Mouse (Mus musculus) cerebellum, adult 18-20 months (tissue): ENCODE data around the gene Dis3l2.

Source experiments
- DNase-seq, 2 experiments: peaks; one replicate each; pipeline ENCODE4 v3.0.0; 2021

The Dis3l2 gene

GRCm38 (mm10) chr1:86736414-86736813 is 32.8 kb downstream of the Dis3l2 start:
- DNase-seq, result no peak

DNA sequence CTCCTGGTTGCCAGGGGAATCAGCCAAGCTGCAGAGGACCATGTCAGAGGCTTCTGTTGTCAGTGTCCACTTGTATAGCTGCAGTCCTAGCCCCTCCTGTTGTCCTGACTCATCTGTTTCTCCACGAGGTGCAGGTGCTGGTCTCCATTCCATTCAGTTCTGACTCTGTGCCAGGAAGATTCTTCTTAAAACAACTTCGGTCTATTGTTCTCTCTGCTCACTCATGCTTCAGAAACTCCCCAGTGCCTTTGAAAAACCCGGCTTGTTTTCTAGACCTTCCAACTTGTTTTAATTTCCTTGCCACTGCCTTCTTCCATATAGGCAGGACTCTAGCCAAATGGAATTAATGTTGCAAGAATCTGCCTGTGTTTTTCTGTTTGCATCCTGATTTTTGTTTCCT is 39.3 kb downstream of the Dis3l2 start:
- DNase-seq, result no peak

GRCm38 (mm10) chr1:86747034-86747433 is 43.4 kb downstream of the Dis3l2 start:
- DNase-seq, result no peak

- no peak for DNase-seq
Measured at GRCm38 (mm10) chr1:86750094-86750493, 46.5 kb downstream of the Dis3l2 start.

DNA sequence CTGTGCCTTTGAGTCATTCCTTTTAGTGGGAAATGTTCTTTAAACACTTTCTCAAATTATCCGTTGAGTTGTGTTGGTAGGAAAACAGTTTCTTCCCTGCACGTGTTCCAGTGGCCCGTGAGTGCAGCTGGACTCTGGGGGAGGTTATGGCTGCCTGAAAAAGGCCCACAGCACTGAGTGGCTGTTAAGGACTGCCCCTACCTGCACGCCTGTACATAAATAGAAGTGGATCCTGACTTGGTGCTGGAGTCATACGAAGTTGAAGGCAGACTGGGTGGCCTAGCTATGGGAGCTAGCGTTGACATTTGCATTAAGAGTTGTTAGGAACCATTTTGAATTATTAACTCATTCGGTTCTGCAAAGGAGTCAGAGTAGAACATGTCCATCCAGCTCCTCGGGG is 49.8 kb downstream of the Dis3l2 start:
- DNase-seq, result no peak

DNA sequence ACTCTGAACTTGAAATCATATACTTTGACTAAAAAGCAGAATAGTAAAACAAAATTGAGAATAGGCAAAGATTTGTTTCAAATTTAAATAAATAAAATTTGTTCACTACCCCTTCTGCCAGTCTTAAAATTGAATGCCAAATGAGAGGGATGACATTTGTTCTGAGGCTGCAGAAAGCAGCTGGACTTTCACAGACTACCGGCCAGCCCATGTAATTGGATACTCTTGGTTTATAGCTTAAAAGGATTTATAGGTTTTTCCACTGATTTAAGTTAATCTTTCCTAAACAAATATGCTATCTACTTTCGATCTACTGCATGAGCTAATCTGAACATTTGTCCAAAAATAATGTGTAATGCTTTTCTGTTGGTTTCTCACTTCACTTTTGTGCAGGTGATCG is 50.7 kb downstream of the Dis3l2 start:
- DNase-seq, result no peak

GRCm38 (mm10) chr1:86758091-86758490 is 54.5 kb downstream of the Dis3l2 start:
- no peak for DNase-seq

- no peak for DNase-seq
Measured at GRCm38 (mm10) chr1:86762161-86762560, 58.6 kb downstream of the Dis3l2 start.

- DNase-seq, result no peak
Measured at GRCm38 (mm10) chr1:86801241-86801640, 97.6 kb downstream of the Dis3l2 start.

- DNase-seq, result no peak
Measured at GRCm38 (mm10) chr1:86811756-86812155, 108.1 kb downstream of the Dis3l2 start.

DNA sequence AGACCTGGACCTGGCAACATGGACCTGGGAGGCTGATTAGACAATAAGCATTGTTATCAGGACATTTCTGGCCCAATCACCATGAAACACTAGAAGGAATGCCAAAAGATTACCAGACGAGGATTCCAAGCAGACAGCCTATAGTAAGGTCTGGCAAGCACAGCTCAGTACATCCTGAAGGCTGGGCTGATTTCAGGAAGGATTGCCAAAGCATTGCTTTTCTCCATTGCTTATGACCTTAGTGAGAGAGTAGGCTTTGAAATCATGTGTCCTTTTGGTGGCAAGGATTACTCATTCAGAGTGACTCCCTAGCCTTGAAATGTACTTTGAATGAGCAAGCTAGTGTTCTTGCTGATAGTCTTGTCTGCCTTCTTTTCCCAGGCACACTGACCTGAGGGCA is 118.7 kb downstream of the Dis3l2 start:
- DNase-seq, result no peak

- no peak for DNase-seq
Measured at GRCm38 (mm10) chr1:86834351-86834987, 130.9 kb downstream of the Dis3l2 start.

DNA sequence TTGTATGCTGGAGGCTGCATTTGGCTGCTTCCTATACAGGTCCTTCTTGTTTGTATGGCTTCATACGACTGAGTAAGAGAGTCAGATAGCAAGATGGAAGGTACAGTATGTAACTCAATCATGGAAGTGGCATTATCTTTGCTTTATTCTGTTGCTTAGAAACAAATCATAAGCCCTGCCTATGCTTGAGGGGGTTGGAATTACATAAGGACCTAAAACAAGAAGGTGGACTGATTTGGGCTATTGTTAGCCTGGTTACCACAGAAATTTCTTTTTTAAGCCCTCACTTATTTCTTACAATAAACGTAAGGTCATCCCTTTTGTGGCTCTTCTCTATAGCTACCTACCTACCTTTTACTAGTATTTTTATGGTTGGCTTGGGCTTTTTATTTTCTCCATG is 131.4 kb downstream of the Dis3l2 start:
- DNase-seq, result no peak

DNA sequence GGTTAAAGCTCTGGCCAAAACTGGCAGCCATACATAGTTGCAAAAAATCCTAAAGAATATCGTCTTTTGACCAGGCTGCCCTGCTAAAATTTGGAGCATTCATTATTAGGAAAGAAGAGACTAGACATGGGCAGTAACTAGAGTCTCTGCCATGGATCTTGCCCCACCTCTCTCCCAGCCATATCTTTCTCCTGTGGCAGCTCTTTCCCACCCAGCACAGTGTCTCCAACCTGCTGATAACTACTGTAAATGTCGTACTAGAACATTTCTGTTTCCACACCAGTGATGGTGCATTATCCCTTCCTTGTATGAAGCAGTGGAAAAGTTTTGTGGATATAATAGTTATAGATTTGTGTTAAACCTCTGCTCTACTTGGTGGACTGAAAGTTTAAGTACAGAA is 147.1 kb downstream of the Dis3l2 start:
- no peak for DNase-seq

- DNase-seq, result no peak
Measured at GRCm38 (mm10) chr1:86858876-86859275, 155.3 kb downstream of the Dis3l2 start.

GRCm38 (mm10) chr1:86859371-86859770 is 155.8 kb downstream of the Dis3l2 start:
- DNase-seq, result no peak

GRCm38 (mm10) chr1:86873745-86874144 is 170.1 kb downstream of the Dis3l2 start:
- no peak for DNase-seq

DNA sequence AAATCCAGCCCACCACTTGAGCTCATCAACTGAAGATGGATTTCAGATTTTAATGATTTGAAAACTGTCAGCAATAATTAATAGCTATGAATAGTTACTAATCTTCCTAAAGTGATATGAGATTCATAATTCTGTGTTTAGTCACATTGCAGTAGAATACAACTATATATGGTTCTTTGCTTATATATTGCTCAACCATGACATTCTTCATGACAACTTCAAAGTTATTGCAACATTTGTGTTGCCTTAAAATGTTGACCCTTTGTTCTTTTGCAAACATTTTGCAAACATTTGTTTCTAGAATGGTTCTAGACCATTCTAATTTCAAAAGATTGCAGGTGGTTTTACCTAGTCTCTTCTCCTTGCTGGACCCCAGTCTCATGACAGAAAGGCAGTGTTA is 175.1 kb downstream of the Dis3l2 start:
- DNase-seq, result no peak

- no peak for DNase-seq
Measured at GRCm38 (mm10) chr1:86879547-86879946, 175.9 kb downstream of the Dis3l2 start.

DNA sequence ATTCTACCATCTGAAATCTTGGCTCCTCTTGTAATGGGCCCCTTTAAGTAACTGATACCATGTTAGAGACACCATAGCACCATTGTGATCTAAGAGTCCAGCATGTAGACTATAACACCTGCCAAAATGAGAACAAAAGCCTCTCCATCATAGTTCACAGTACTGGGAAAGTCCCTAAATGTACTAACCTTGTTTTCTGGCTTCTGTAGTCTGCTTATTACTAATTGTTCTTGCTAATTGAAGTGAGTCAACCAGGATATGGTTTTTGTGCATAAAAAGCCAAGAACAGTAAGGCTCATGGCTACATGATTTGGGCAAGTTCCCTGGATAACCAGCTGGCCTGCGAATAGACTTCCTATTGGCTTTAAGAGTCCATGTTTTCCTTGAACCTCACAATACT is 183.5 kb downstream of the Dis3l2 start:
- no peak for DNase-seq

- no peak for DNase-seq
Measured at GRCm38 (mm10) chr1:86912481-86912880, 208.9 kb downstream of the Dis3l2 start.

DNA sequence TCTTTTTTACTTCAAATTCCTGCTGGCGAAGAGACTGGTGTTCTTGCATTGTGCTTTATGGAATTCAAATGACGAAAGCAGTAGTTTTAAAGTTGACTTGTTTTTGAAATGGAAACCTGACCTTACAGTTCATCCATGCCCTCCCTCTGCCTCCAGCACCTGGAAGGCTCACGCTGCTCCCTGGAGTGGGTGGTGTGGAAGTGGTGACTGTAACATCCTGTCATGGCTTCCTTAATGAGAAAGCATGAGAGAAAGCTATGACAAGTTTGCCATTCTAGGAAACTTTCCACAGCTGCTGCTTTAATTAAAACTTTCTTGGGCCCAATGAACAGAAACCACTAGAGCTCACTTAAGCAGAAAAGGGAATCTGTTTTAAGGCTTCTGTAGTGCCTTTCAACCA is 210.3 kb downstream of the Dis3l2 start:
- no peak for DNase-seq

- no peak for DNase-seq
Measured at GRCm38 (mm10) chr1:86914697-86915096, 211.1 kb downstream of the Dis3l2 start.

DNA sequence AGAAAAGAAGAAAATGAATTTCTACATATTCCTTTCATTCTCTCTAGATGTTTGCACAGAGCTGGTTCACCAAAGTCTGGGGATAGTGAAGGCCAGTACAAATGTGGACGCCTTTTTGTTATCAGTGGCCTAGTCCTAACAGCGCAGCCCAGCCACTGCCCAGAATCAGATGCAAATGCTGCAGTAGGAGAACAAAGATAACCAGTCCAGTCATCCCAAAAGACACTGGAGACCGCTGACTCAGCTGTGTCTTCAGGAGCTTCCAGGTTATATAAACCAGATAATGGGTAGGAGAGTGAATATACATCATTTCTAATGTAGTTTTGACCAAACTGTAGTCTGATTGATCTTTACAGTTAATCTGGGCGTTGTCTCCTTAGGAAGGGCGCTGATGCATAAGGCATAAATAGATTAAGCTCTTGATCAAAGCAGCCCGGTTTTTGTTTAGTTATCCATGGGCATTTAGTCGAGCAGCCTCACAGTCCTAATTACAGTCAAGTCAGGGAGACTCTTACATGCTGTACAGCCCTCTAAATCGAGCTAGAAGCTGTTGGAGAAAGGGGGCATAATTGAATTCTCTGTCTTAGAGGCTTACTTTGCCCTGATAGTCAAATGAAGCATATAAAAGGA is 212.9 kb downstream of the Dis3l2 start:
- DNase-seq, result no peak

DNA sequence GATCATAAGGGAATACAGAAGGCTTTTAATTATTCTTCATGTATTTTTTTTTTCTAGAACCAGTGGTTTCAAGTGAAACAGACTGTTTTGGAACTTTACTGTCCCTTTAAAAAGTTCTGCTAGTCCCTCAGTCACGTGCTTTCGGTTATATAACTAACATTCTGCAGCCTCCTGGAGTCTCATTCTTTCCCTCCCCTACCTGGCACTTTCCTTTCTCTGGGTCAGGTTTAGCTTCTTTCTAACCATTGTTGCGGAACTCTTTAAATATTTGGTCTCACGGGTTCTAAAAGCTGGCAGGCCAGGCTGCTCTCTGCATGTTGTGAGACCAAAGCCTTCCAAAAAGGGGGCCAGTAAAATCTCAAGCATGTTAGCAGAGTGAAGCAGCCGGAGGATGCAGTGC is 222.2 kb downstream of the Dis3l2 start:
- no peak for DNase-seq
